Comparison of ENCODE assay signal across 8 mouse cellular contexts in the genomic region with DNA sequence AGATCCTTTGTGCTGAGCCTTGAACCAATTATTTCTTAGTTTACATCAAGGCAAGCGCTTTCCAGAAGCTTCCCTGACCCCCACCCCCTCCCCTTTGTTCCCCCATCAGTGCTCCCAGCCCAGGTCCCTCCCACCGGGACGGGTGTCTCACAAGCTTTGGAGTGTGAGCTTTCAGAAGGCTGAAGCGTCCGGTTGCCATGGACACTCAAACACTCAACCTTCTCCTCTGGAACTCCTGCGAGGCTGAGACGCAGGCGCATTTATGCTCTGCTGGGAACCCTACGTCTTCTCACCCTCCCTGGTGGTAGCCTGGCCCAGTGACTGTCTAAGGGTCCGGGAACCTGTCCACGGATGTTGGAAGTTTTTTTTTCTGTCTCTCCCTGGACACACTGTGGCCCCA. TPM values are rescaled to one million over a fixed set of nuclear protein-coding genes. Genes with fewer than 3 reads are reported as not detected.
DNase-seq lines count a peak whose midpoint lies in the region; ATAC-seq lines count a peak whose summit lies in the region.

A gene (minus strand): TSS at position 149 of the 400 bp plus-strand sequence.

- no peak within 1 kb of the TSS for H3K27ac ChIP-seq in stomach, embryonic 14.5 days (ENCODE audit: low read length)

- H3K9me3 ChIP-seq in stomach, embryonic 14.5 days (ENCODE audit: control insufficient read depth, low read depth, low read length) = no peaks in the 10 kb centered on the region

- intact Hi-C loops in heart, postnatal 10 days (cut with DNase I) = no loop called here

- H3K4me3 ChIP-seq in stomach, embryonic 14.5 days (ENCODE audit: low read depth, low read length) = no peak within 1 kb of the TSS

- WGBS in stomach, embryonic 14.5 days = 7% methylated on average over 11 of the region's 11 CpGs

- DNase-seq in adrenal gland, postnatal 36 days = peak; percentile 37 to 41
- DNase-seq in embryo, embryonic 9.5 days (ENCODE audit: extremely low spot score) = peak; percentile 38
- DNase-seq in heart, postnatal 10 days = no peak
- DNase-seq in lung, postnatal 25 days (ENCODE audit: low spot score) = peak; percentile 44
- no peak for DNase-seq in spleen, adult 12 weeks (ENCODE audit: low spot score)

- H3K9ac ChIP-seq in stomach, embryonic 14.5 days (replicated peaks; ENCODE audit: low read depth, low read length) = no peak within 1 kb of the TSS

- H3K4me1 ChIP-seq in stomach, embryonic 14.5 days (ENCODE audit: control insufficient read depth, insufficient read depth, low read length) = peaks cover 5% of the 10 kb centered on the region; the same call in 1 of the 2 replicates

- ATAC-seq in stomach, embryonic 14.5 days (ENCODE audit: insufficient number of reproducible peaks, insufficient read depth, low FRiP score, low read depth) = no peak; the same call in 1 of the 2 replicates
- no peak for ATAC-seq in megakaryocyte, adult 5-6 weeks (ENCODE audit: poor library complexity, severe bottlenecking)
- ATAC-seq in megakaryocyte progenitor cell, adult 5-6 weeks (replicated peaks; ENCODE audit: poor library complexity) = no peak

- H3K4me2 ChIP-seq in stomach, embryonic 14.5 days (replicated peaks; ENCODE audit: low read depth, low read length) = 0 out of 2 replicates have a peak within 1 kb of the TSS, but pooled peaks have one; percentile 13

- no peaks in the 10 kb centered on the region for H3K27me3 ChIP-seq in stomach, embryonic 14.5 days (ENCODE audit: control insufficient read depth, insufficient read depth, low read length)

- no peaks in the 10 kb centered on the region for H3K36me3 ChIP-seq in stomach, embryonic 14.5 days (ENCODE audit: control insufficient read depth, insufficient read depth, low read length)

RNA-seq across cellular contexts. Expression of the gene that starts here (rescaled TPM):
- total RNA-seq in adrenal gland, postnatal 36 days (2021) = 1 to 10 TPM; 3.2 to 8.6 TPM
- total RNA-seq in heart, postnatal 10 days (2021) = 10 to 100 TPM; 15.7 to 16.5 TPM
- 0.27 and 0.90 TPM in 2 replicates for polyA plus RNA-seq in stomach, embryonic 14.5 days (2014; fragmentation: Nextera tagmentation; extraction: Ambion mirVana)
- 0.11 TPM in 1 of 2 replicates, not detected in the other for total RNA-seq in megakaryocyte, adult 5-6 weeks (2015)
- 0.11 TPM in 1 of 2 replicates, not detected in the other for total RNA-seq in megakaryocyte, adult 5-6 weeks (2017)
- 0.12 TPM in 1 of 2 replicates, not detected in the other for total RNA-seq in megakaryocyte progenitor cell, adult 5-6 weeks (2015)
- 0.21 TPM in 1 of 2 replicates, not detected in the other for total RNA-seq in megakaryocyte progenitor cell, adult 5-6 weeks (2017)

Comparison
In these comparisons a context has a peak if more than half of its experiments do, and no peak if none do; other contexts are left out.
1. DNase-seq: peak in adrenal gland, postnatal 36 days (2 of 2), embryo, embryonic 9.5 days (single experiment) and lung, postnatal 25 days (single experiment); none in heart, postnatal 10 days (0 of 2) and spleen, adult 12 weeks (single experiment).